Mouse (Mus musculus) urinary bladder, postnatal 36 days (tissue): ENCODE measurements at regions not wholly inside any gene's neighbourhood (a gene's known extent, or its start where the extent isn't known, plus 50 kb on each side); places are given as distances from the start of the nearest gene placed in this dataset.

Source experiments
- DNase-seq, 2 experiments: peaks; one replicate each; pipeline ENCODE4 v3.0.0; 2022; ENCODE audit warnings: low spot score in 2 of 2, mixed read lengths in 1 of 2

GRCm38 (mm10) chr1:71837764-71838163, 184.8 kb upstream of the Fn1 start:
- no peak for DNase-seq

- DNase-seq: peak; percentile 26 to 28
These were observed 184.1 kb upstream of the Fn1 start for GRCm38 (mm10) chr1:71837039-71837648.

GRCm38 (mm10) chr1:71830379-71830778, 177.4 kb upstream of the Fn1 start:
- no peak for DNase-seq

GRCm38 (mm10) chr1:71824410-71824809, 171.4 kb upstream of the Fn1 start:
- DNase-seq: no peak

- no peak for DNase-seq
These were observed 169.1 kb upstream of the Fn1 start for GRCm38 (mm10) chr1:71822123-71822522.

- DNase-seq: no peak
These were observed 168.1 kb upstream of the Fn1 start for GRCm38 (mm10) chr1:71821099-71821498.

- peak in 1 of 2 experiments; percentile 13 for DNase-seq
These were observed 163.3 kb upstream of the Fn1 start for GRCm38 (mm10) chr1:71816306-71816705.

GRCm38 (mm10) chr1:71814141-71814540, 161.1 kb upstream of the Fn1 start:
- no peak for DNase-seq

GRCm38 (mm10) chr1:71812171-71812695, 159.2 kb upstream of the Fn1 start:
- no peak for DNase-seq

- DNase-seq: no peak
These were observed 158.3 kb upstream of the Fn1 start for GRCm38 (mm10) chr1:71811196-71811788.

GRCm38 (mm10) chr1:71808005-71808404, 155.0 kb upstream of the Fn1 start:
- no peak for DNase-seq

- peak in 1 of 2 experiments; percentile 25 for DNase-seq
These were observed 154.6 kb upstream of the Fn1 start for GRCm38 (mm10) chr1:71807586-71807985.

GRCm38 (mm10) chr1:71801283-71802066, 148.5 kb upstream of the Fn1 start:
- no peak for DNase-seq

- no peak for DNase-seq
These were observed 147.6 kb upstream of the Fn1 start for GRCm38 (mm10) chr1:71800581-71800980.

GRCm38 (mm10) chr1:71798636-71799035, 145.6 kb upstream of the Fn1 start:
- DNase-seq: no peak

- DNase-seq: no peak
These were observed 135.4 kb upstream of the Fn1 start for GRCm38 (mm10) chr1:71788408-71788807.

GRCm38 (mm10) chr1:71784880-71785279, 131.9 kb upstream of the Fn1 start:
- no peak for DNase-seq

GRCm38 (mm10) chr1:71778292-71778691, 125.3 kb upstream of the Fn1 start:
- DNase-seq: no peak

GRCm38 (mm10) chr1:71775865-71776501, 123.0 kb upstream of the Fn1 start:
- DNase-seq: no peak

GRCm38 (mm10) chr1:71772526-71772925, 119.5 kb upstream of the Fn1 start:
- DNase-seq: no peak

- no peak for DNase-seq
These were observed 118.8 kb upstream of the Fn1 start for GRCm38 (mm10) chr1:71771798-71772197.

- no peak for DNase-seq
These were observed 116.6 kb upstream of the Fn1 start for GRCm38 (mm10) chr1:71769595-71769994.
